ENCODE assay signal across 8 mouse cellular contexts in the genomic region with DNA sequence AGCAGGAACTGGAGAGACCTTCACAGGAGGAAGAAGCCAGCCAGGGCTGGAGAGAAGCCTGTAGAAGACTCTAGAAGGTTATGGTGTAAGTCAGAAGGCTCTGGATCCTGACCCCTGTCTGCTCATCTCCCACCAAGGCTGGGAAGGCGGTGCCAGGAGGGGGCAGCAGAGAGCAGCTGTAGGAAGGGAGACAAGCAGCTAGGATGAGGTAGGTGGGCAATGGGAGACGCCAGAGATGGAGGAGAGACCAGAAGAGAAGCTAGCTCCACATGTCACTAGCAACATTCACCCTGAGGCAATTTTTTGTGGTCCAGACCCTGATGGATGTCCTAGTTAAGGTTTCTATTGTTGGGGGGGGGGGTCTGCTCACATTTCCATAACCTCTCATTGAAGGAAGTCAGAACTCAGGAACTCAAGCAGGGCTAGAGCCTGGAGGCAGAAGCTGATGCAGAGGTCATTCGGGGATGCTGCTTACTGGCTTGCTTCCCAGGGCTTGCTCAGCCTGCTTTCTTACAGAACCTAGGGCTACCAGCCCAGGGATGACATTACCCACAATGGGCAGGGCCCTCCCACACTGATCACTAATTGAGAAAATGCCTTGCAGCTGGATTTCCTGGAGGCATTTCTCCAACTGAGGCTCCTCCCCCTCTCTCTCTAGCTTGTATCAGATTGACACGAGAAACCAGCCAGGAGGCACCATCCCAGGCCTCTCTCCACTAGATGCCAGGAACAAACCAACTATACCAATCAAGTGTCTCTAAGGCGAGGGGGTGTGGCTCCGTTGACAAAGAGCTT.
DNase-seq lines count a peak whose midpoint lies in the region; ATAC-seq and TF ChIP-seq lines count a peak whose summit lies in the region.

No protein-coding gene starts in this region.

- no peaks in the 10 kb centered on the region for H3K27me3 ChIP-seq in heart, adult 2 months (ENCODE audit: control insufficient read depth, insufficient read depth, low read length)

- intact Hi-C loops in heart, adult 2 months (cut with DNase I), result loop anchor here (1.0 kb wide), 1 partner anchor 113 kb away; no protein-coding TSS in a partner anchor

- H3K9me3 ChIP-seq in ES-E14 (ENCODE audit: control insufficient read depth, insufficient read depth, low read depth, low read length), result no peaks in the 10 kb centered on the region

- WGBS in heart, adult 2 months, result 30% methylated on average over 6 of the region's 6 CpGs

- no peak overlapping the region for H3K4me3 ChIP-seq in ES-E14 (ENCODE audit: insufficient read depth in 1 of 2, low read depth in 1 of 2, low read length in 2 of 2, poor library complexity in 1 of 2, severe bottlenecking in 1 of 2)
- H3K4me3 ChIP-seq in heart, adult 2 months, result no peak overlapping the region

- peak; percentile 86 for DNase-seq in ES-E14 (ENCODE audit: low read depth, low spot score)
- peak; percentile 28 for DNase-seq in adrenal gland, adult 8-10 months
- peak; percentile 80 for DNase-seq in embryo, embryonic 11 days
- DNase-seq in heart, adult 2 months, result peak; percentile 44 to 73
- DNase-seq in layer of hippocampus, postnatal 14 days (ENCODE audit: low spot score in 2 of 2), result peak; percentile 65 to 77
- DNase-seq in spleen, postnatal 36 days (ENCODE audit: low spot score in 2 of 2), result peak; percentile 12 to 19

- TF ChIP-seq POLR2A in heart, adult 2 months (IDR thresholded peaks at IDR 0.05; ENCODE audit: insufficient read depth, low read depth, low read length), result no peak

- H3K9ac ChIP-seq in ES-E14 (ENCODE audit: insufficient read depth, low read depth, low read length, poor library complexity, severe bottlenecking), result no peak overlapping the region
- H3K9ac ChIP-seq in heart, adult 2 months (ENCODE audit: low read depth, low read length), result no peak overlapping the region

- H3K79me2 ChIP-seq in heart, adult 2 months (replicated peaks; ENCODE audit: control insufficient read depth, insufficient read depth, low read length), result no peaks in the 10 kb centered on the region

- no peak overlapping the region for H3K27ac ChIP-seq in ES-E14 (ENCODE audit: insufficient read depth, low read depth, low read length, poor library complexity, severe bottlenecking)
- H3K27ac ChIP-seq in heart, adult 2 months, result no peak overlapping the region

- TF ChIP-seq CTCF in heart, adult 2 months (IDR thresholded peaks at IDR 0.05), result peak; percentile 81

- ATAC-seq in megakaryocyte progenitor cell, adult 5-6 weeks (replicated peaks; ENCODE audit: poor library complexity), result peak; percentile 97
- no peak for ATAC-seq in activated CD4-positive, CD25-positive, alpha-beta regulatory T cell, adult 4 months

- in situ Hi-C loops in ES-E14 (cut with MboI; ENCODE audit: low sequenced_read_pairs in 2 of 2, unreplicated experiment in 2 of 2), result no loop called here

- H3K36me3 ChIP-seq in ES-E14 (ENCODE audit: control insufficient read depth, insufficient read depth, low read length, poor library complexity, severe bottlenecking), result no peaks in the 10 kb centered on the region
- H3K36me3 ChIP-seq in heart, adult 2 months (ENCODE audit: control insufficient read depth, insufficient read depth, low read length), result no peaks in the 10 kb centered on the region

- peaks cover 0 to 5% of the 10 kb centered on the region in 2 experiments; a peak in 2 of 4 replicates for H3K4me1 ChIP-seq in ES-E14 (ENCODE audit: control insufficient read depth in 2 of 2, insufficient read depth in 2 of 2, low read length in 2 of 2, poor library complexity in 1 of 2)
- no peaks in the 10 kb centered on the region for H3K4me1 ChIP-seq in heart, adult 2 months (ENCODE audit: control insufficient read depth, insufficient read depth, low read length)

- no peak for TF ChIP-seq EP300 in heart, adult 2 months (IDR thresholded peaks at IDR 0.05; ENCODE audit: insufficient read depth, low read depth, low read length)

TF ChIP-seq in ES-E14, 5 proteins besides CTCF, POLR2A, EP300 and RAD21:
- TF ChIP-seq MAFK (IDR thresholded peaks at IDR 0.05; ENCODE audit: insufficient read depth, low read depth, low read length) (no peak), ZC3H11A (IDR thresholded peaks at IDR 0.05; ENCODE audit: borderline replicate concordance, low read depth, low read length) (peak; percentile 39; the same call in 1 of the 2 replicates), CHD2 (IDR thresholded peaks at IDR 0.05; ENCODE audit: low read depth, low read length) (no peak), ZNF384 (IDR thresholded peaks at IDR 0.05; ENCODE audit: low read depth, low read length) (no peak)
TF ChIP-seq in ES-E14: peak in this region for 1.

Comparison
In these comparisons a context has a peak if more than half of its experiments do, and no peak if none do; other contexts are left out.
1. DNase-seq: peak in every context shown above with its lines; median percentile 86 in ES-E14; 80 in embryo, embryonic 11 days; 71 in layer of hippocampus, postnatal 14 days; 58 in heart, adult 2 months; 28 in adrenal gland, adult 8-10 months; 16 in spleen, postnatal 36 days.